Mouse (Mus musculus): ENCODE measurements around the gene Srrm3.

GRCm38 (mm10) chr5:135794859-135795181 is 11.9 kb upstream of the Srrm3 start:
- TF ChIP-seq POLR2A (IDR thresholded peaks at IDR 0.05; ENCODE audit: extremely low read depth, insufficient read depth, low read length) (no peak), CTCF (IDR thresholded peaks at IDR 0.05; ENCODE audit: low read depth, low read length) (no peak)
